Mouse (Mus musculus) kidney, postnatal 4 days (tissue): ENCODE data around the gene Pard3.

ENCODE experiments used
- DNase-seq, 2 experiments: peaks; one replicate each; pipeline ENCODE4 v3.0.0; 2021; ENCODE audit warnings: mixed read lengths in 2 of 2

The Pard3 gene

GRCm38 (mm10) chr8:127251476-127251875, 187.8 kb downstream of the Pard3 start:
- DNase-seq = no peak

DNA sequence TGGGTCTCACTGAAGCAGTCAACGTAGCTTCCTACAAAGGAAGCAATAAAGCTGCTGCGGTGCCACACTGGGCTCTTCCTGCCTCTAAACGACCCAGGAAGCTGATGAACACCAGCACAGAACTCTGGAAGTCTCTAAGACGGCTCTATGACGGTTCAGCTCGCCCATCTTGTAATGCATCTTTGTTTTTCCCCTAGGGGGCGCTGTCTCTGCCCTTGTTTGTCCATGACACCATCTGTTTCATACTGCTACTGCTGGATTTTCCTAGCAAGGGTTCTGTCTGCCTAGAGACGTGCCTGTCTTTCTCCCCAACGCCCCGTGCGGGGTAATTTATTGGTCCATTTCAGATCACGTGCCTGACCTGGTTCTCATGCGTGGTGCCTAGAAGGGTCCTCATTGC, 188.3 kb downstream of the Pard3 start:
- DNase-seq = peak in 1 of 2 experiments; percentile 18

DNA sequence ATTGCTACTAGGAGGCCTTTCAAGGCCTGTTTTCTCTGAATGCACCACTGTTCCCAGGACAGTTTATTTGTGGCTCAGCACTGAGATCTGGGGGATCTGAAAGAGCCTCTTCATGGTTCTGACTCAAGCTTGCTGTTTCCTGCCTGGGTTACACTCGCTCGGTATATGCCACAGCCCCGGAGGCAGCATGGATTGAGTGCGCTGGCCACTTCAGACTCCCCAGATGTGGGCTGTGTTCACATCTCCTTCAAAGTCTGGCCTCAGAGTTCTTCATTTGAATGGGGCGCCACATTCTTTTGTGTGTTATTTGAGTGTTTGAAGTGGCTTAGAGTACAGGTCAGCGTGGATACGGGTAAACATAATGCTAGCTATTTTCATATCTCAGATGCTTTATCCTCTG, 190.9 kb downstream of the Pard3 start:
- DNase-seq = no peak

- no peak for DNase-seq
Measured at GRCm38 (mm10) chr8:127257086-127257485, 193.4 kb downstream of the Pard3 start.

GRCm38 (mm10) chr8:127261051-127261450, 197.4 kb downstream of the Pard3 start:
- no peak for DNase-seq

GRCm38 (mm10) chr8:127262026-127262425, 198.3 kb downstream of the Pard3 start:
- DNase-seq = no peak

GRCm38 (mm10) chr8:127262436-127262835, 198.7 kb downstream of the Pard3 start:
- peak in 1 of 2 experiments; percentile 26 for DNase-seq

- no peak for DNase-seq
Measured at GRCm38 (mm10) chr8:127262926-127263325, 199.2 kb downstream of the Pard3 start.

DNA sequence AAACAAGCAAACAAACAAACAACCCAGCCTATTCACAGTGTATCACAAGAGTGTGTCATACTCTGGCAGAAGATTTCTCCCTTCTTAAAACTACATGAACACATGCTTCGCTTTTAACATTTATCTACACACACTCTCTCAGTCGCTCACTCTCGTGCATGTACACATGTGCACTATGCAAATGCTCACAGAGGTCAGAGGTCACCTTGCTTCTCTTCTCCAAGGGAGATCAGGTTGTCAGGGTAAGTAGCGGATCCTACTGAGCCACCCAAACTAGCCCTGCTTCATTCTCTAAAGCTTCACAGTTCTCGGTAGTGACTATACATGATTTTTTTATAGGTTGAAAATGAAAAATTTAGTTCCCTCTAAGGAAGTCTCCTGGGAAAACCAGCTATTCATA, 199.8 kb downstream of the Pard3 start:
- DNase-seq = no peak

DNA sequence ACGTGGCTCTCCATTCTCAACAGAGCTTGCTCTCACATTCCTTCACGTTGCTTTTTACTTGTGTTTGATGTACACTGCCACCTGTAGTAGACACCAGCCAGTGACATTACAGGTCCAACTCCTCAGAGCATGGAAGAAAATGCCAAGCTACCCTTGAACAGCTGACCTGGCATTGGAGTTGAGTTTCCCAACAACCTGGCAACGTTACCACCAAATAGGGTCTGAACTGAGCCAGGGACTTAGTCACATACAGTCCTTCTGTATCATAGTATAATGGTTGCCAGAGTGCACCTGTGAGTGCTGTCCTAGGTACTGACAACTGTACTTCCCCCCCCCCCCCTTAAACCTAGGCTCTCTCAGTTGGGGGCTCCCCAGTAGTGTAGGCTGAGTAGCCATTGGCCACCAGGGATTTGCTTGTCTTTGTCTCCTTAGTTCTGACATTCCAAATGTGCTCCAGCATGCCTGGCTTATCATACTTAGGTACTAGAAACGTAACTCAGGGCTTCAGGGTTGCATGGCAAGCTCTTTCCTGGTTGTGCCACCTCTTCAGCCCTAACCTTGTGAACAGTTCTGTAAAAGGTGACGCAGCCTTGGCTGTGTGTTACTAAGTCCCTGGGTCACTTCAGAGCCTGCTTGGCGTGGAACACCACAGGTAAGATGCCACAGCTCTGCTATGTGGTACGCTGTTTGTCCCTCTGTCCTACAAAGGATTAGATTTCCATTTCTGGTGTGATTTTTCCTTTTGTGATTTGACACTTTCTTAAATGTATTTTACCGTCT, 201.2 kb downstream of the Pard3 start:
- no peak for DNase-seq

DNA sequence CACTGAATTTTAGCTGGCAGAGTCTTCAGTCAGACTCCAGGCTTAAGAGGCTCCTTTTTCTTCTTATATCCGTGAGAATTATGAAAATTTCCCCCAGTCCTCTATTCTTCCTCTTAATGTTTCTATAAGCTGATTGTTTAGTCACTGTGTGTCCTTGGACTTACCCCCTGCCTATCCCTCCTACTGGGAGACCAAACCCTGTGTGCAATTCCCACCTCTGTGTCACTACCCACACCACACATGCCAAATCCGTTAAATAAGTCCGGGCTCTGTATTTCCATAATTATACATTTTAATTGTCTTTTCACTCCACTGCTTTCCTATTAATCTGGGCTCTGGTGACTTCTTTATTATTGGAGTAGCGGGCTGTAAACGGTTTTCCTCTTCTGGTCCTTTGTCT, 203.1 kb downstream of the Pard3 start:
- no peak for DNase-seq

- DNase-seq = no peak
Measured at GRCm38 (mm10) chr8:127268239-127269024, 204.7 kb downstream of the Pard3 start.

DNA sequence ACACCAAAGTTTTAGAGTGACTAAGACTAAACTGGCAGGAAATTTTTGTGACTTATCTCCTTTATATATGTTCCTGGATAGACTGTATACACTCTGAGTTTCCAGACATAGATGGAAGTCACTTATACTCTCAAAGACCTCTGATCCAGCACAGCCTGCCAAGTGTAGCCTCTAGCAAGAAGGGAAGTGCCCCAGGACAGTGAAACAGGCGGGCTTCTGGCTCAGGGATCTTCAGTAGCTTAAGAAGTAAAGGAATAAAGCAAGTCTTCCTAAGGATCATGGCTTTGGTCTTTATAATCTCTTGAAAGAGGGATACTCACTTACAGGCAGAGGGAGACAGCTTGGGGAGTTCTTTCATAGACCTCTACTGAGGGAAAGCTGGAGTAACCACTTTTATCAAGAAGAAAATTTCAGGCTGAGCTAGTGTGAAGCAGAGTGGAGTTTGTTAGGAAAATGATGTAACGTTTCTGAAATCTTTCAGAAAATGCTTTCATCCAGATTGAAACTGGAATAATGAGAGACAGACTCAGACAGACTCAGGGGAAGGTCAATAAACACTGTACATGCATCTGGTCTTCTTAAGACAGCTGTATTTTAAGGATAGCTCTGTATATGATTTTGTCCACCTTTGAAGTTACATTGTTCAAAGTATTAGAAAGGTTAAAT, 205.5 kb downstream of the Pard3 start:
- no peak for DNase-seq

DNA sequence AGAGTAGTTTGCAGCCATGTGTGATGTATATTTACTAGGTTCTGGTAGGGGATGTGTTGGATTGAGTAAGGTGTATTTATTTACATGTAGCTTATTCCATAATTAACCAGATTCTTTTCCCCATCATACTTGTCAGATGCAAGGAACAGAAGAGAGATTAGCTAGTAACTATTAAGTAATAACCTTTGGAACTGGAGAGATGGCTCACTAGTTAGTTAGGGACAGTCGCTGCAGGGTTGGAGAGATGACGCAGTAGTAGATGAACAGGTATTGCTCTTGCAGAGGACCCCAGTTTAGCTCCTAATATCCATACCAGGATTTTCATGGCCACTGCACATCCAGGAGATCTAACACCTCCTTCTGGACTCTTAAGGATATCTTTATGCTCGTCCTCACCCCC, 207.5 kb downstream of the Pard3 start:
- no peak for DNase-seq

GRCm38 (mm10) chr8:127280299-127280974, 216.7 kb downstream of the Pard3 start:
- DNase-seq = no peak

GRCm38 (mm10) chr8:127281035-127281434, 217.3 kb downstream of the Pard3 start:
- DNase-seq = no peak

DNA sequence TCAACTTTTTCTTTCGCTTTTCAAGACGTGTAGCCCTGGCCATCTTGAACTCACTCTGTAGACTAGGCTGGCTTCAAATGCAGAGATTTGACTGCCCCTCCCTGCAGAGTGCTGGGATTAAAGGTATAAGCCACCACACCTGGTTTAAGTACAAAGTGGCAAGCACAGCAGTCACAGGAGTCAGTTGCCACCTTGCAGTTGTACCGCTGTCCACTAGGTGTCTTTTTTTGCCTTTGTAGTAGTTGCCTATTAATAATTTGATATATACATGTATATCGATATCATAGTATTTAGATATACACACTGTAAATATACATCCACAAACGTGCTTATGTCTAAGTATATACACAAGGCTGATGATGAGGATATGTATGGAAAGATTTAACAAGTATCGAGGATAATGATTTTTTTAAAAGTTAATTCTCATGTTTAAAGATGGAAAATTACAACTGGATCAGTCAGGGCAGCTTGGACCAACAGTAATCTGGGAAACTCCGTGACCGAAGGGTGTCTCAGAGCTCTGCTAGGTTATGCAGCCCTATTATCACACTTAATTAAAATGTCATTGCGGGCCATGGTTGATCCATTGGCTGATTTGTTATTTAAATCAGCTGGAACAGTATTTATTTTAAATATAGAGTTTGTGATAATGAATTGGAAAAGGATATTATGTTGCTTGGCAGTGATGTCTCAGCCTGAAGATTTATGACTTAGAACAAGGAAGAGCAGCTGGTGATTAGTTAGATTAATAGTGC, 220.9 kb downstream of the Pard3 start:
- peak in 1 of 2 experiments; percentile 18 for DNase-seq

DNA sequence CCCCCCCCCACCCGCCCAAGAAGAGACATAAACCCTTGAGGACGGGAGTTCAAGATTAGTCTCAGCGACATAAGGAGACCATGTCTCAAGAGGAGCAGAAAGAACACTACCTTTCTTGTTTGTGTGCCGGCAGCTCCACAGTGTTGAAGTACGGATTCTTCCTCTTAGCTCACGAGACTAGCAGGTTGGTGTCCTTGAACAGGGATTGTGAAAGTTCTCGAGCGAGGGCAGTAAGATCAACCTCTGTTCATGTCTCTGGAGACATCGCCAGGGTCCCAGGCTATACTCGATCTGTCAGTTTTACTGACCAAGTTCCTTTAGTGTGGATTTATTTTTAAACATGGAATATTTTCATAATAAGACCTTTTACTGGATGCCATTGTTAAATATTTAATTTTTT, 224.1 kb downstream of the Pard3 start:
- DNase-seq = no peak

- DNase-seq = no peak
Measured at GRCm38 (mm10) chr8:127292307-127292706, 228.6 kb downstream of the Pard3 start.

DNA sequence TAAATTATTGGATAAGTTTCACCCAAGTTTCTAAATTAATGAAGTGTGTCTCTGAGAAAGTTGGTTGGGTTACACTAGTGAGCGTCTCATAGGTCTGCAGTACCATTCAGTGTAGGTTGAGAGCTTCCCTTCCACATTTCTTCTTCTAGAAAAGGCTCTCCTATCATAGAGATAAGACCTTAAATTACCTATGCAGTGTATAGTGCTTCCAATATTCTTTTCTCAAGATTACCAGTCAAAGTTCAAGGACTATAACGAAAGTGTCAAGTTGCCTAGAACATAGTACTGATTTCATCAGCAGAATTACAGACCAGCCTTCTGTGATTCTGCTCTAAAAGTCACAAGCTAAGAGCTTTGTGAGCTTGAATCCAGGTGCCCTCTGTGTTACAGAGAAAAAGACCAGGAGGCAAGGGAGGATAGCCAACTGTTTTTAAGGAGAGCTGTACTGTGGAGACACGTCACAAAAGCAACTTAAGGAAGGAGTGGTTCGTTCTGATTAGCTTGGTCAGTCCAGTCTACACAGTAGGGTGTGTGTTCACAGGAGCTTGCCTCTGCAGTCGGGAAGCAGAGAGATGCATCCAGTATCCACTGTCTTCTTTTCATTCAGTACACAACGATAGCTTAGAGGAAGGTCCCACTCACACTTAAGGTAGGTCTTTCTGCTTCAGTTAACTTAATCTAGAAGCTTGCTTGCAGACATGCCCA, 229.5 kb downstream of the Pard3 start:
- no peak for DNase-seq

- DNase-seq = no peak
Measured at GRCm38 (mm10) chr8:127294061-127294460, 230.4 kb downstream of the Pard3 start.

DNA sequence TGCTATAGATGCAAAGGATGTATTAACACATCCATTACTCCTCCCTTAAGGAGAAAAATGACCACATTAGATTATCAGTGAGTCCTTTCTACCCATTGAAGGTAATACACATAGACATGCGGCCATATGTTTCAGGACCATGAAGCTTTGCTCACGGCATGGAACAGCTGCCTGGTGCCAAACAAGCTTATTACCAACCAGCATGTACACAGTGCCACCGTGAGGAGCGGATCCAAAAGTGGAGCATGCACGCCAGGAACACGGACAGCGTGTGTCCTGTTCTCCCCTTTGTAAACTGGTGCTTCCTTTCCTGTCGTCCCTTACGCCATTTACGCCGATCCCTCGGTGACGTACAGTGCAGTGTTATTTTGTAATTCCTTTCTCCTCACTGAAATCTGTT, 232.2 kb downstream of the Pard3 start:
- no peak for DNase-seq
